Mouse (Mus musculus) A20 (cell line): Measurements from ENCODE around the gene Vwa5b2.
A peak's percentile ranks its signal among the peaks of the same experiment; 100 is the strongest.

Source experiments
- DNase-seq: peaks from one replicate; pipeline ENCODE4 v3.0.0-alpha.2; 2011; ENCODE audit warnings: low read depth, low spot score

The Vwa5b2 gene

DNA sequence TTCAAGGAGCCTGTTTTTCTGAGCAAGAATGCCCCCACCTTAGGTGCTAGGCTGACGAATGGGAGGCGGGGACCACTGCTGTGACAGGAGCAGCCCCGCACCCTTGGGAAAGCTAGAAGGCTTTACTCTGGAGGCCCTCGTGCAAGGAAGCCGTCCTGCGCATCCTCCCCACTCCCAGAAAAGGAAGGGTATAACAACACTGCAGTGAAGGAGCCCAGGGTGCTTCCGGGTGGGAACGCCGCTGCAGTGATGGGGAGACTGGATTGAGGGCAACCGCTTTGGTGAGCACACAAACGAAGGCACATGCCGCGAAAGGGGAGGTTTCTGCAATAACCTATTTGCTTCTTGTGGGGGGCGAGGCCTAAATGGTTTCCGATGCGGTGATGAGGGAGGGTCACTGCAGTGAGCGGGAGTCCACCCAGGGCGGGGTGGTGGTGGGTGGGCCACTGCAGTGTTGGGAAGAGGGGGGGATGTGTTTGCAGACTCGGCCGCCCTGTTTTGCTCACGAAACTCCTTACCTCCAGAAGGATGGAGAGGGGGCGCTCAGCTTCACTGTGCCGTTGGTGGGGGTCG is at the start of gene Vwa5b2:
Gene Vwa5b2, plus strand, starts transcription at position 106 of the 573 bp plus-strand sequence.
- DNase-seq = no peak

- DNase-seq = no peak
These were observed 49.6 kb upstream of the Vwa5b2 start for GRCm38 (mm10) chr16:20539649-20540048.

DNA sequence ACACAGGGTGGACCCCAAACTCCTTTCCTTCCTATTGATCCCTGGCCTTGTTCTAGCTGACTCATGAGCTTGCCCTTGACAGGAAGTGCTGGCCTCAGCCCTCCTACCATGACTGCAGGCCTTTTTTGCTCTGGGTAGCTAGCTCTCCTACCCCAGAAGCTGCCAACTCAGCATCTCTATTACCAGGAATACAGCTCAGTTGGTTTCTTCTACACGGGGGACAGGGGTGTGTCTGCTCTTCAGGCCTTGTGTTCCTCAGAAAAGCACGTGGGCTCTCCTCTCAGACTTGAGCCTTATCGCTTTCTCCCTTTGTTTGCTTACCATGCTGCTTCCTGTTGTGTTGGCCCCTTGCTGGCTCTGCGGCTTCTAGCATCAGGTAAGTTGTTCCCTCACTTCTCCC is 48.8 kb upstream of the Vwa5b2 start:
- no peak for DNase-seq

- no peak for DNase-seq
These were observed 43.6 kb upstream of the Vwa5b2 start for GRCm38 (mm10) chr16:20545696-20546095.

- DNase-seq = no peak
These were observed 41.8 kb upstream of the Vwa5b2 start for GRCm38 (mm10) chr16:20547423-20547822.

GRCm38 (mm10) chr16:20548096-20548948 is 40.9 kb upstream of the Vwa5b2 start, which contains the start of gene Abcf3:
Abcf3 (plus strand) TSS chr16:20548577.
- DNase-seq = peak; percentile 100

DNA sequence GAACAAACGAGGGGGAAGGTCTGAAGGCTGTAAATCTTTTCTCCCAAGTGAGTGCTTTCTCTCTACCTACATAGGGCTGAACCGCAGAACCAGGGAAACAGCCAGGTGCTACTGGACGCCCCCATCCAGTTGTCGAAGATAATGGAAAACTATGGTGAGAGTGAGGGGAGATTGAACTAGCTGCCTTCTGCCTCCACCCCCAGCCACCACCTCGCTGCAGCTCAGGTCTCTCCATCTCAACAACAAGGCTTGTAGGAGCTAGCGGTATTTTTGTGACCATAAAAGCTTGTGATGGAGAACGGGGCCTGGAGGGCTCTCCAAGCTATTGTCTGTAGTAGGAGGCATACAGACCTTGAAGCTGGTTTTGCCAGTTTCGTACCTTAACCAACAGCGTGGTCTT is 40.1 kb upstream of the Vwa5b2 start:
- no peak for DNase-seq

GRCm38 (mm10) chr16:20551691-20552090 is 37.6 kb upstream of the Vwa5b2 start:
- DNase-seq = no peak

DNA sequence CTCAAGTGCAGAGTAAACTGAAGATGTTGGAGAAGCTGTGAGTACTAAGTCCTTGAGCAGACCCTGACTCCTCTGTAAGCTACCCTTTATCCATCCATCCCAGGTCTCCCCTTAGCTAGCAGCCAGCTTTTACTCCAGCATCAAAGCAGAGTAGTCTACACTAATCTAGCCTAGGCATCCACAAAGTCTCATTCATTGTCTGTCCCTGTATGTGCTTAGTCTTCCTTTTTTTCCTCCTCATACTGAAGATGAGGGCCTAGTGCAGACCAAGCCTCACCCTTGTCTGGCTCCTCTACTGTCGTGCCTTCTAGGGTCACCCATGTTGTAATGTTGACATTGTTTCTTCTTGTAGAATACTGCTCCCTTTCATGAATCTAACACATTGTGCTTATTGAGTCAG is 36.7 kb upstream of the Vwa5b2 start:
- DNase-seq = no peak

DNA sequence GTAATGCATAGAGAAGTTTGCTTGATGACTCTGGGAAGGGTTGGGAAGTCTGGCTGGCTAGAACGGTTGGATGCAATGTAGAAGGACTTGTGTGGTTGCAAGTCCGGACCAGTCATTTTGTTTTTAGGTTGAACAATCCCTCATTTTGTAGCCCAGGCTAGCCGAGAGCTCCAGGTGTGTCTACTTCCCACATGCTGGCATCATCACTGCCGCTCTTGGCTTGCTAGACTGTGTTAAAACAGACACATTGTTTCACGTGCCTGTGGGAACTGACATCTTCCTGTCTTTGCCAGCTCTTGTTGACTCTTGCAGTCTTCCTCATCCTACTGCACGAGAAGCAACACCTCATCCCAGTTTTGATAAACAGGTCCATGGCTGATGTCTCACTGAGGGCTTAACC is 34.3 kb upstream of the Vwa5b2 start:
- DNase-seq = no peak

DNA sequence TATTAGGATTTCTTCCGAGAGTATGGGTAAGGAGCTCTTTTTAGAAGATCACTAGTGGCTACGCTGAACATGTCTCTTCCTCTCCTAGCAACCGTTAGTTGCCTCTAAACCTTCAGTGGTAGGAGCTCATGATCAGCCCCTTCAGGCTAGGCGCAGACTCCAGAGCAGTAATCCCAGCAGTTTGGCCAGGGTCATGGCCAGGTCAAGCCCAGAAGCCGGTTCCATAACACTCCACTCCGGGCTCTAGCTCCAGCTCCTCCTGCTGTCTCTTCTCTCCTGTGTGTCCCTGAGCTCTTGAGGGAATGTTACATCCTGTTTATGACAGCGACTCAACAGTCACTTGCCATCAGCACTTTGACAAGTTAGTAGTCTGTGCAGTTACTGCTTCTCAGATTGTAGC is 31.9 kb upstream of the Vwa5b2 start:
- DNase-seq = no peak

DNA sequence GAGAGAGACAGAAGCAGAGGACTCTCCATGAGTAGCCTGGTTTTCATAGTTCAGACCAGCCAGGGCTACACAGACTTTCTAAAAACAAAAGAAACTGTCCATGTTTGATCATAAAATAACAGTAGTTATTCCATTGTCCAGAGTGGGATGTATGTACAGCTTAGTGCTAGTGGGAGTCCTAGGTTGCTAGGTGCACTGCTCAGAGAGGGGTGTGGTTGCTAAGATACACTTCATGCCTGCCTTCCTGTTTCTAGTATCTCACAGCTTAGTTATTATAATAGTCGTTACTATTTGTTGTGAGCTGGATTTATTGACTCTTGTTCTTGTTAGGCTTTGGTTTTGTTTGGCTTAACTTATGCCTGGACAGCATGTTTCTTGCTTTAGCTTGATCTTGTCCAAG is 24.2 kb upstream of the Vwa5b2 start:
- DNase-seq = no peak

DNA sequence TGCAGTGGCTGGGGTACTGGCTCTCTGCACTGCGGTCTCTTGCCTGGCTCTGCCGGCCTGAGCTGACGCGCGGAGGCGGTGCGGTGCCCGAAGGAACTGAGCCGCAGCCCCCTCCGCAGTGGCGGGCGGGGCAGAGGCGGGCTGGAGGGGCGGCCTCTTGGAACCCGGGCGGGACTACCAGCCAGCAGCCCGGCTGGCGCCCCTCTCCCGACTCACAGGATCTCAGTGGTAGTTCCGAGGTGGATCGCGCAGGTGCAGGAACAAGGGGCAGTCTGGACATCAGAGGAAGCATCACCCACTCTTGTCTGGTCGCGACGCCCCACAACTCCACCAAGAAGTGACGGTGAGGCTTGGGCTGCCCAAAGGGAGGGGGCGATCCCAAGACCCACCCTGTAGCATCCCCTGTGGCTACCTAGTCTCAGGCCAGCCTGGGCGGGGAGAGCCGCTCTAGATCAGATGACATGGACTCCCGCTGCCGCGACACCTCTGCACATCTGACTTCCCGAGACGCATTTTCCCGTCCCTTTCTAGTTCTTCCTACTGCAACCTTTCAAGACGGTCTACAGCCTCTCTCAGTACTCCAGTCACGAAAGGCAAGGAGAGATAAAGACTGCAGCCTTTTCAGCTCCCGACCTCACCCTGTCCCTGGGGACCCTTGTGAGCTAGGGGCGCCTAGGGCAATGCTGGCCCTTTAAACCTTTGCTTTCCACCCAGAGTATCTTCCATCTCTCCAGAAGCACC is 838 bp downstream of the Vwa5b2 start:
- no peak for DNase-seq

GRCm38 (mm10) chr16:20590680-20591038 is 1.4 kb downstream of the Vwa5b2 start:
- no peak for DNase-seq

DNA sequence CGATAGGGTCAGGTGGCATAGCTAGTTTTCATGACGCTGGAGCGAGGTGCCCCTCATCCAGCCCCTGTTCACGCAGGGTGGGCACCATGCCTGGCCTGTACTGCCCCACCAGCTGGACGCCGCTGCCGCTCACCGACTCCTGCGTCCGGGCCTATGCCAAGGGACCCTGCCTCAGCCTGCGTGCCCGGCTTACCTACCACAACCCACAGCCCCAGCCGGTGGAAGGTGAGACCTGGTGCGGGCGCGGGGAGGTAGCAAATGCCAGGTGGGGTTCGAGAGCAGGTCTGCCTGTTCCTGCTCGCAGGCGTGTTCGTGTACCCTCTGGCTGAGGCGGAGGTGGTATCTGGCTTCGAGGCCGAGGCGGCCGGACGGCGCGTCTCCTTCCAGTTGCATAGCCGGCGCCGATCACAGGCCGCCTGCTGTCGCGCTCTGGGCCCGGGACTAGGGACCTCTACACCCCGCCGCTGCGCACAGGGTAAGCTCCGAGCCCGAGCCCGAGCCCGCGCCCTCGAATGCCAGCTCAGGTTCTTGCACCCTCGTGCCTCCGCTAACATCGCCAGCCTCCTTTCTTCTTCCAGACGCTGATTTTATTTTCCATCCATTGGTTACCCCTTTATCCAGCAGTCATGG is 1.9 kb downstream of the Vwa5b2 start:
- DNase-seq = no peak

DNA sequence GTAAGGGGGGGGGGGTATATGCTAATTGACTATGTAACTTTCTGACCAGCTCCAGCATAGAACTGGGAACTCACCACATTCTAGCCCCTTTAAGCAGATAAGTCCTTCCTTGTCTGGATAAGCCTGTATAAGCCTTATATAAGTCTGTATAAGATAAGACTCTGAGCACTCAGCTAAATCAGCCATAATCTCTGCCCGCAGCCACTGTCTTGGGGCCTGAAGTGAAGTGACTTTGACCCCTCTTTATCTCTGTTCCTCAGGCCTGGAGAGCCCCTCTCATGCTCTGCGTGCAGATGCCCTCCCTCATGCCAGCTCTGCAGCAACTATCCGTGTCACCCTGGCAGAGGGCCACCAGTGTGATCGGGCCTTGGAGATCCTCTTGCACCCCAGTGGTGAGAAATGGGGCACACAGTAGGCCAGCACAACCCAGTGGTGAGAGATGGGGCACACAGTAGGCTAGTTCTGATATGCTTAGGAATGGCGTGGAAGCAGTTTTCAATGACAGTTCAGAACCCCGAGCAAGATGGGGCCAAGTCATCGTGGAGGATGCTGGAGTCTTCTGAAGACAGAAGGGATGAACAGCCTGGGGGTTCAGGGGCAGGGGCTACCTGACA is 5.9 kb downstream of the Vwa5b2 start:
- DNase-seq = no peak

- no peak for DNase-seq
These were observed 6.5 kb downstream of the Vwa5b2 start for GRCm38 (mm10) chr16:20595737-20596136.

- no peak for DNase-seq
These were observed 7.6 kb downstream of the Vwa5b2 start for GRCm38 (mm10) chr16:20596687-20597441.

GRCm38 (mm10) chr16:20600511-20600910 is 11.2 kb downstream of the Vwa5b2 start:
- no peak for DNase-seq

DNA sequence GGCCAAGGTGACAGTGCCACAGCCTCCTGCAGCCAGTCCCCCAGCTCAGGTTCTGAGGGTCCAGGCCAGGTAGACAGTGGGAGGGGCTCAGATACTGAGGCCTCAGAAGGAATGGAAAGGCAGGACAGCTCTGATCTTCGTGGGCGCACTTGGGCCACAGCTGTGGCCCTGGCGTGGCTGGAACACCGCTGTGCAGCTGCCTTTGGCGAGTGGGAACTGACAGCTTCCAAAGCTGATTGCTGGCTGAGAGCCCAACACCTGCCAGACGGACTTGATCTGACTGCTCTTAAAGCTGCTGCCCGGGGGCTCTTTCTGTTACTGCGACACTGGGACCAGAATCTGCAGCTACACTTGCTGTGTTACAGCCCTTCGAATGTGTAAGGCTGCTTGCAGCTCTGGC is 15.4 kb downstream of the Vwa5b2 start:
- DNase-seq = no peak
